Mouse (Mus musculus): ENCODE data around the gene Rabac1.

Rabac1 gene

GRCm38 (mm10) chr7:24930475-24930874 is 42.1 kb downstream of the Rabac1 start:
- DNase-seq (ENCODE audit: low read depth, low spot score): no peak

All from retina, postnatal 7 days (tissue).